Comparison of ENCODE assay signal across 21 mouse cellular contexts in the genomic region with DNA sequence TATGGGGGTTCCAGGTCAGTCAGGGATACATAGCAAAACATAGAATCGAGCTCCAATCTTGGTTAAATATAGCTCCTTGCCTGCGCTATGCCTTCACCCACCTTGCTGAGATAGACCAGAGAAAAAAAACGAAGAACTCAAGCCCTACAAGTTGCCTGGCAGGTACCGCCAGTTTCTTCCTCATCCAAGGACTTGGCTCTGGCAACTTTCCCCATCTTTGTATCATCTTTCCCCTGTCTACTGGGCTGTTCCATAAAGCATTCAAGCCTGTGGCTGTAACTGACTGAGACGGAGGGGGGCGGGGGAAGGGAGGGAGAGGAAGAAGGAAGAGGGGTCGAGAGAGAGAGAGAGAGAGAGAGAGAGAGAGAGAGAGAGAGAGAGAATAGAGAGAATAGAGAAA.
DNase-seq lines count a peak whose midpoint lies in the region; ATAC-seq and TF ChIP-seq lines count a peak whose summit lies in the region.
"Had no signal": no experiment of that assay in that cellular context is flagged by ENCODE, and none has a peak within 500 bp of the region (broad histone marks: within the 10 kb centered on the region; RNA-seq: fewer than 3 reads in every experiment).

No protein-coding gene starts in this region.

- 79% methylated on average over 7 of the region's 7 CpGs for WGBS in intestine, postnatal 0 days

- no peak for ATAC-seq in intestine, postnatal 0 days
- ATAC-seq: CD4-positive, CD25-positive, alpha-beta regulatory T cell, adult 4 months; forebrain, embryonic 13.5 days; forebrain, embryonic 16.5 days had no signal

- no peak overlapping the region for H3K27ac ChIP-seq in intestine, postnatal 0 days (ENCODE audit: low read depth, low read length)
- H3K27ac ChIP-seq: embryonic facial prominence, embryonic 13.5 days; forebrain, embryonic 10.5 days; forebrain, embryonic 13.5 days; hindbrain, embryonic 12.5 days; hindbrain, embryonic 15.5 days had no signal

- H3K4me2 ChIP-seq in intestine, postnatal 0 days (replicated peaks; ENCODE audit: low read depth), result no peak overlapping the region
- H3K4me2 ChIP-seq: embryonic facial prominence, embryonic 13.5 days; forebrain, embryonic 13.5 days; heart, embryonic 11.5 days; hindbrain, embryonic 12.5 days; hindbrain, embryonic 15.5 days had no signal

- DNase-seq in urinary bladder, postnatal 14 days (ENCODE audit: low spot score), result peak; percentile 35
- DNase-seq in urinary bladder, postnatal 10 days (ENCODE audit: low spot score), result no peak
- DNase-seq in ES-CJ7 (ENCODE audit: low read depth, low spot score) (peak; percentile 77), ZHBTc4 (ENCODE audit: low read depth, low spot score) (peak; percentile 84)
- DNase-seq in kidney, adult 11 months, result no peak
- DNase-seq: adrenal gland, adult 8-10 months; cerebellum, adult 18-20 months; cerebellum, adult 9-10 months; cerebellum, postnatal 25 days; gastrocnemius, postnatal 14 days; heart, adult 11 months; kidney, adult 18-20 months had no signal

- H3K4me3 ChIP-seq in intestine, postnatal 0 days (ENCODE audit: low read depth, low read length), result no peak overlapping the region
- H3K4me3 ChIP-seq: embryonic facial prominence, embryonic 13.5 days; forebrain, embryonic 10.5 days; forebrain, embryonic 13.5 days; hindbrain, embryonic 12.5 days; hindbrain, embryonic 15.5 days had no signal

- no peaks in the 10 kb centered on the region for H3K4me1 ChIP-seq in intestine, postnatal 0 days (replicated peaks; ENCODE audit: control insufficient read depth, insufficient read depth, low read length)

- H3K27me3 ChIP-seq in intestine, postnatal 0 days (replicated peaks; ENCODE audit: control insufficient read depth, insufficient read depth, low read length), result no peaks in the 10 kb centered on the region
- H3K27me3 ChIP-seq: embryonic facial prominence, embryonic 13.5 days; forebrain, embryonic 13.5 days; hindbrain, embryonic 12.5 days; hindbrain, embryonic 15.5 days had no signal

- no peak overlapping the region for H3K9ac ChIP-seq in intestine, postnatal 0 days (ENCODE audit: low read depth, low read length)
- H3K9ac ChIP-seq: embryonic facial prominence, embryonic 13.5 days; forebrain, embryonic 13.5 days; hindbrain, embryonic 12.5 days; hindbrain, embryonic 15.5 days had no signal

- H3K36me3 ChIP-seq in intestine, postnatal 0 days (ENCODE audit: control insufficient read depth, insufficient read depth), result no peaks in the 10 kb centered on the region
- H3K36me3 ChIP-seq: embryonic facial prominence, embryonic 13.5 days; forebrain, embryonic 10.5 days; hindbrain, embryonic 12.5 days; hindbrain, embryonic 15.5 days had no signal

- no peak for TF ChIP-seq CTCF in intestine, postnatal 0 days (IDR thresholded peaks at IDR 0.05; ENCODE audit: low read depth)

- no peaks in the 10 kb centered on the region for H3K9me3 ChIP-seq in intestine, postnatal 0 days (ENCODE audit: control insufficient read depth)
- H3K9me3 ChIP-seq: embryonic facial prominence, embryonic 13.5 days; forebrain, embryonic 10.5 days; forebrain, embryonic 13.5 days; hindbrain, embryonic 12.5 days; hindbrain, embryonic 15.5 days had no signal

Comparison
In these comparisons a context has a peak if more than half of its experiments do, and no peak if none do; other contexts are left out.
1. DNase-seq: peak in urinary bladder, postnatal 14 days (single experiment), ES-CJ7 (single experiment) and ZHBTc4 (single experiment); none in urinary bladder, postnatal 10 days (single experiment) and kidney, adult 11 months (single experiment).